Mouse (Mus musculus) hindlimb bud, embryonic 11.5 days (tissue): ENCODE results near the gene Gm49373.

Source experiments
- DNase-seq: peaks from one replicate; pipeline ENCODE4 v3.0.0-alpha.2; 2012; ENCODE audit warnings: low read depth, low spot score; ENCODE audit errors: extremely low spot score

Gene Gm49373

GRCm38 (mm10) chr9:21029291-21030054 lies 43.4 kb downstream of the Gm49373 start, which contains the start of gene Icam4:
Gene Icam4, plus strand, starts transcription at chr9:21029373.
- no peak for DNase-seq

- DNase-seq, result no peak
Measured at GRCm38 (mm10) chr9:21028560-21029110, 44.3 kb downstream of the Gm49373 start.

DNA sequence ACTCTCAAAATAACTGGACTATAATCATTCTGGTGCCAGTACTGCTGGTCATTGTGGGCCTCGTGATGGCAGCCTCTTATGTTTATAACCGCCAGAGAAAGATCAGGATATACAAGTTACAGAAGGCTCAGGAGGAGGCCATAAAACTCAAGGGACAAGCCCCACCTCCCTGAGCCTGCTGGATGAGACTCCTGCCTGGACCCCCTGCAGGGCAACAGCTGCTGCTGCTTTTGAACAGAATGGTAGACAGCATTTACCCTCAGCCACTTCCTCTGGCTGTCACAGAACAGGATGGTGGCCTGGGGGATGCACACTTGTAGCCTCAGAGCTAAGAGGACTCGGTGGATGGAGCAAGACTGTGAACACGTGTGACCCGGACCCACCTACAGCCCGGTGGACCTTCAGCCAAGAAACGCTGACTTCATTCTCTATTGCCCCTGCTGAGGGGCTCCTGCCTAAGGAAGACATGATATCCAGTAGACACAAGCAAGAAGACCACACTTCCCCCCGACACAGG lies 45.1 kb downstream of the Gm49373 start:
- DNase-seq, result no peak

- DNase-seq, result no peak
Measured at GRCm38 (mm10) chr9:21026849-21027248, 46.0 kb downstream of the Gm49373 start.

GRCm38 (mm10) chr9:21025258-21025810 lies 47.6 kb downstream of the Gm49373 start:
- DNase-seq, result no peak

DNA sequence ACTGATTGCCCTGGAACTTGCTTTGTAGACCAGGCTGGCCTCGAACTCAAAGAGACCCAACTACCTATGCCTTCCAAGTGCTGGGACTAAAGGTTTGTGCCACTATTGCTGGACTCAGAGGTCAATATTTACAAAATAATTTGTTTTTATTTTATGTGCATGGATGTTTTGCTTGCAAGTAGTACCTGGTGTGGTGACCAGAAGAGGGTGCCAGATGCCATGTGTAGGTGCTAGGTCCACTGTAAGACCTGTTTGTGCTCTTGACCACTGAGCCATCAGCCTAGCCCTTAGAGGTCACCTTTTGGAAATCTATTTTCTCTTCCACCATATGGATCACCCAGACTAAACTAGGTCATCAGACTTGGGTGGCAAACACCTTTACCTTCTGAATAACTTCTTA lies 50.2 kb downstream of the Gm49373 start:
- no peak for DNase-seq

- DNase-seq, result no peak
Measured at GRCm38 (mm10) chr9:21022288-21022687, 50.6 kb downstream of the Gm49373 start.

GRCm38 (mm10) chr9:21021363-21021762 lies 51.5 kb downstream of the Gm49373 start:
- no peak for DNase-seq

- DNase-seq, result no peak
Measured at GRCm38 (mm10) chr9:21018600-21018999, 54.3 kb downstream of the Gm49373 start.

DNA sequence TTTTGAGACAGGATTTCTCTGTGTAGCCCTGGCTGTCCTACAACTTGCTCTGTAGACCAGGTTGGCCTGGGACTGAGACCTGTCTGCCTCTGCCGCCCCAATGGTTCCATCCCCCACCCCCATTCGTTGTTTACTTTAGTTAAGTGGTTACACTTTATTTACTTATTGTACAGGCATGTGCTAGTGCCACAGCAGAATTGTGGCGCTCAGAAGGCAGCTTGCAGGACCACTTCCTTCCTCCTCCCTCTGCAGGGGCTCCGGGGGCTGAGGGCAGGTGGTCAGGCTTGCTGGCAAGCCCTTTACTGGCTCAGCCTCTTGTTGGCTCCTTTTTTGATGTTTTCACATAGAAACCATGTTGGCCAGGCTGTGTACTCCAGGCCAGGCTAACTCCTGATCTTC lies 55.7 kb downstream of the Gm49373 start:
- DNase-seq, result no peak

GRCm38 (mm10) chr9:21016331-21017176 lies 56.3 kb downstream of the Gm49373 start:
- DNase-seq, result no peak

DNA sequence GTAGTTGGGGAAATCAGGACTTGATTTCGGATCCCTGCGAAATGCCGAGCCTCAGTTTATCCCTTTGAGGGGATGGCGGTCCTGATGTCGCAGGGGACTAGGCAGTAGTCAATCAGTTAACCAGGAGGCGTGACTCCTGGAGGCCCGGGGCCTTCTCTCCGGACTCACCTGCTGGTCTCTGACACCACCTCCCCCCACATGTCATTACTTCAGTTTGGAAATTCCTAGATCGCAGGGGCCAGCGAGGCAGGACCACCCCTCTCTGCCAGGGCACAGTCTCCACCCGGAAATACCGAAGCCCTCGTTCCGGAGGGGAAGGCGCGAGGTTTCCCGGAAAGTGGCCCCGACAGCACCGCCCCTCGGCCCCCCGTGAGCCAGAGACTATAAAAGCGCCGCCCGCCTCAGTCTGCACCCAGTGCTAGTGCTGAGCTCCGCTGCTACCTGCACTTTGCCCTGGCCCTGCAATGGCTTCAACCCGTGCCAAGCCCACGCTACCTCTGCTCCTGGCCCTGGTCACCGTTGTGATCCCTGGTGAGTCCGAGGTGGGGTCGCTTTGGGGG lies 57.2 kb downstream of the Gm49373 start, which contains the start of gene Icam1:
Gene Icam1, plus strand, starts transcription at position 415 of the 560 bp plus-strand sequence.
- DNase-seq, result no peak

DNA sequence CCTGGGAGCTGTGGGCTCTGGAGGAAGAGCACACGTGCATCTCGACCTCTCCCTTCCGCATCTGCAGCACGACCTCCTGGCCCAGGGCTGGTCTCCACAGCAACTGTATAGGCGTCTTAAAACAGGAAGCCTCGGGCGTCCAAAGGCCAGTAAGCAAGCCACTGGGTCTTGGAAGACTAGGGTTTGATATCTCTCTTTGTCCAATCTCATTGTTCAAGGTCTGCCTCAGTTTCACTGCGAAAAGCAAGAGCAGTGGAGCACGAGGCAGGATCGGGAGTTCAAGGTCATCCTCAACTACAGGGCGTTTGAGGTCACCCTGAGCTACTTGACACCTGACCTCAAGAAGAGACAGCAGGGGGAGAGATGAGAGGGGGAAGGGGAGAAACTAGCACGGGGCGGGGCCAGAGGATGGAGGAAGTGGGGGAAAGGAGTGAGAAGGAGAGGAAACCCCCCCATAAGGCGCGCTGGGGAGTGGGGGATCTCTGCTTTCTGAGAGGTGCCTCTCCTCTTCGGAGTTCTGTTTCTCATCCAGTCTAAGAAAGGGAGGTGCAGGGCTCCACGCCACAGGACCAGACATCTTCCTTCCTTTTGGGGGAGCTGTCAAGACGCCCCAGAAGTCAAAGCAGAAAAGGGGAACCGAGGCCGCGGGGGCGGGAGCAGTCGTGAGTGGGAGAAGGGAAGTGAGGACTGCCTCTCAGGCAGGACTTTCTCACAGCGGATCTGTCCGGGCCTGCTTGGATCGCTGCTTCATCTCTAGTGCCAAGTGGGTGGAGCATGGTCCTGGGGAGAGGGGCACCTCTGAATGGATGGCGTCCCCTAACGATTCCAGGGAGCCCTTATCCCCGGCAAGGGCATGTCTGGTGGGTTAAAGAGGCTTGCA lies 58.0 kb downstream of the Gm49373 start:
- no peak for DNase-seq
